Mouse (Mus musculus): ENCODE results near the gene Myl6b. TPM values are rescaled to one million over a fixed set of nuclear protein-coding genes. Genes with fewer than 3 reads are reported as not detected.

The Myl6b gene
- total and polyA plus RNA-seq, 3 experiments = 0.39 to 3.9 (median 2.5) TPM

DNA sequence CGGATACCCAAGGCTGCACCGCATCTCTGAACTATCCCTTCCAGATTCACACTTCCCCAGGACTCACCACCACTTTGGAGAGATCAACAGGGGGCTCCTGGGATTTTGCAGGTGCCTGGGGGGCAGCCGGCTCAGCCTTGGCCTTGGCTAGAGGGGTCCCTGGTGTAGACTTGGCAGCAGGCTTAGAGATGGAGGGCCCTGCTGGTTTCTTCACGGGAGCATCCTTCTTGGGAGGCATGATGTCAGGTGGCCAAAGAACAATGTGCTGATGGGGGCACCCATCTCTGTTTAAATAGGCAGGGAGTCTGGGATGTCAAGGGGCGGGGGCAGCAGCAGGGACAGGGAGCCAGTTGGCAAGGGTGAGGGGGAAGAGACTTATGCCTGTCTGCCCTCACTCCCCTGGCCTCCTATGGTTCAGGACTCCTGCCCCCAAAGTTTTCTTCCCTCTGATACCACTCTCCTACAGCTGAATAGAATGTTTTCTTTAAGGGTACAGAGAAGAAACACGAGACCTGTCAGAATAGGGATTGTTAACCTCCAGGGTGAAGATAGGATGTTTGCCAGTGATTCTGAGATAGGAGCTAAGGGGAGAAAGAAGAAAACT lies 1.2 kb downstream of the Myl6b start:
- Histone ChIP-seq H3K36me3 (replicated peaks in 1 of 2; ENCODE audit: control insufficient read depth in 1 of 2, insufficient read depth in 1 of 2, low read length in 1 of 2) (peaks cover under 1 to 6% of the 10 kb centered on the region in 2 experiments), H3K27me3 (replicated peaks) (no peaks in the 10 kb centered on the region), H3K9ac (ENCODE audit: insufficient read depth, low read depth) (no peak overlapping the region), H3K4me1 (ENCODE audit: control insufficient read depth in 1 of 2, insufficient read depth in 2 of 2) (peaks cover 4 to 34% of the 10 kb centered on the region in 2 experiments; a peak in 3 of 4 replicates), H3K27ac (ENCODE audit: insufficient read depth, low read depth) (no peak overlapping the region), H3K9me3 (replicated peaks; ENCODE audit: low read length) (no peaks in the 10 kb centered on the region), H3K4me2 (ENCODE audit: insufficient read depth, low read depth, poor library complexity, severe bottlenecking) (no peak overlapping the region), H3K4me3 (replicated peaks in 1 of 3; ENCODE audit: low read depth in 2 of 3, low read length in 2 of 3, poor library complexity in 1 of 3) (no peak overlapping the region), H3K79me2 (replicated peaks; ENCODE audit: control insufficient read depth, extremely low read depth, insufficient read depth, poor library complexity, severe bottlenecking) (peaks cover 12% of the 10 kb centered on the region)
- DNase-seq (ENCODE audit: extremely low read depth) = no peak
- dilution Hi-C loops (cut with MboI; ENCODE audit: extremely low pct_ligation_motif_present, extremely low pct_unique_long_range_greater_than_20kb, low sequenced_read_pairs) = no loop called here
- in situ Hi-C loops (cut with MboI; ENCODE audit: low pct_ligation_motif_present, low pct_unique_long_range_greater_than_20kb, low sequenced_read_pairs) = no loop called here
- no peak for TF ChIP-seq HCFC1 (IDR thresholded peaks at IDR 0.05; ENCODE audit: low read depth, low read length)
- no peak for TF ChIP-seq EP300 (IDR thresholded peaks at IDR 0.05; ENCODE audit: low read length)
- no peak for TF ChIP-seq MXI1 (IDR thresholded peaks at IDR 0.05; ENCODE audit: low read depth, low read length)
- no peak for TF ChIP-seq BHLHE40 (IDR thresholded peaks at IDR 0.05; ENCODE audit: low read depth, low read length)
- no peak for TF ChIP-seq E2F4 (IDR thresholded peaks at IDR 0.05; ENCODE audit: insufficient replicate concordance, low read depth, low read length)

GRCm38 (mm10) chr10:128496509-128497077 lies 1.9 kb downstream of the Myl6b start:
- Histone ChIP-seq H3K9ac (ENCODE audit: insufficient read depth, low read depth) (no peak overlapping the region), H3K36me3 (replicated peaks in 1 of 2; ENCODE audit: control insufficient read depth in 1 of 2, insufficient read depth in 1 of 2, low read length in 1 of 2) (peaks cover 7 to 12% of the 10 kb centered on the region in 2 experiments), H3K4me2 (ENCODE audit: insufficient read depth, low read depth, poor library complexity, severe bottlenecking) (no peak overlapping the region), H3K79me2 (replicated peaks; ENCODE audit: control insufficient read depth, extremely low read depth, insufficient read depth, poor library complexity, severe bottlenecking) (peaks cover 15% of the 10 kb centered on the region), H3K27me3 (replicated peaks) (no peaks in the 10 kb centered on the region), H3K27ac (ENCODE audit: insufficient read depth, low read depth) (no peak overlapping the region), H3K4me3 (replicated peaks in 1 of 3; ENCODE audit: low read depth in 2 of 3, low read length in 2 of 3, poor library complexity in 1 of 3) (no peak overlapping the region), H3K4me1 (ENCODE audit: control insufficient read depth in 1 of 2, insufficient read depth in 2 of 2) (peaks cover 11 to 40% of the 10 kb centered on the region in 2 experiments; a peak in 3 of 4 replicates), H3K9me3 (replicated peaks; ENCODE audit: low read length) (no peaks in the 10 kb centered on the region)
- in situ Hi-C loops (cut with MboI; ENCODE audit: low pct_ligation_motif_present, low pct_unique_long_range_greater_than_20kb, low sequenced_read_pairs) = no loop called here
- dilution Hi-C loops (cut with MboI; ENCODE audit: extremely low pct_ligation_motif_present, extremely low pct_unique_long_range_greater_than_20kb, low sequenced_read_pairs) = no loop called here
- DNase-seq (ENCODE audit: extremely low read depth) = no peak
- TF ChIP-seq CHD2 (IDR thresholded peaks at IDR 0.05; ENCODE audit: low read length) (no peak), NELFE (IDR thresholded peaks at IDR 0.05; ENCODE audit: low read depth, low read length) (no peak), UBTF (IDR thresholded peaks at IDR 0.05; ENCODE audit: low read depth, low read length) (no peak), JUN (IDR thresholded peaks at IDR 0.05; ENCODE audit: insufficient read depth, low read depth, low read length) (no peak), CTCF (conservative IDR thresholded peaks at IDR 0.05 in 1 of 2, IDR thresholded peaks at IDR 0.05 in 1 of 2; ENCODE audit: low read depth in 2 of 2, low read length in 2 of 2) (no peak), EP300 (IDR thresholded peaks at IDR 0.05; ENCODE audit: low read length) (no peak), BHLHE40 (IDR thresholded peaks at IDR 0.05; ENCODE audit: low read depth, low read length) (no peak), MAFK (IDR thresholded peaks at IDR 0.05; ENCODE audit: insufficient replicate concordance, low read length) (no peak), E2F4 (IDR thresholded peaks at IDR 0.05; ENCODE audit: insufficient replicate concordance, low read depth, low read length) (no peak), HCFC1 (IDR thresholded peaks at IDR 0.05; ENCODE audit: low read depth, low read length) (no peak)

DNA sequence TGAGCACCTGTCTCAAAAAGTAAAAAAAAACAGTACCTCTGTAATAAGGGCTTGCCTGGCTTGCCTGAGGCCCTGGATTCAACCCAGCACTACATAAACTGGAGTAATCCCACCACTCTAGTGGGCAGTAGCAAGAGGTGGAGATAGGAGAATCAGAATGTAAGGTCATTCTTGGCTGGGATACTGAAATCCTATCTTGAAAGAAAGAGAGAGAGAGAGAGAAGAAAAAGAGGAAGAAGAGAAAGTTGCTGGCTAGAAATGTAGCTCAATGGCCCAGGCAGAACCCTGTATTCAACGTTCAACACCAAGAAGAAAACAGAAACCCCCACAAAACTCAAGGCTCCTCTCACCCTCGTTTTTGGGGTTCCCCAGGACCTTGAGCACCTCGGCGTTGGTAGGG lies 2.6 kb downstream of the Myl6b start:
- Histone ChIP-seq H3K4me3 (replicated peaks in 1 of 3; ENCODE audit: low read depth in 2 of 3, low read length in 2 of 3, poor library complexity in 1 of 3) (no peak overlapping the region), H3K4me2 (ENCODE audit: insufficient read depth, low read depth, poor library complexity, severe bottlenecking) (no peak overlapping the region), H3K36me3 (replicated peaks in 1 of 2; ENCODE audit: control insufficient read depth in 1 of 2, insufficient read depth in 1 of 2, low read length in 1 of 2) (peaks cover 14 to 19% of the 10 kb centered on the region in 2 experiments), H3K27me3 (replicated peaks) (no peaks in the 10 kb centered on the region), H3K27ac (ENCODE audit: insufficient read depth, low read depth) (no peak overlapping the region), H3K9me3 (replicated peaks; ENCODE audit: low read length) (no peaks in the 10 kb centered on the region), H3K79me2 (replicated peaks; ENCODE audit: control insufficient read depth, extremely low read depth, insufficient read depth, poor library complexity, severe bottlenecking) (peaks cover 20% of the 10 kb centered on the region), H3K4me1 (ENCODE audit: control insufficient read depth in 1 of 2, insufficient read depth in 2 of 2) (peaks cover 12 to 43% of the 10 kb centered on the region in 2 experiments; a peak in 3 of 4 replicates), H3K9ac (ENCODE audit: insufficient read depth, low read depth) (no peak overlapping the region)
- in situ Hi-C loops (cut with MboI; ENCODE audit: low pct_ligation_motif_present, low pct_unique_long_range_greater_than_20kb, low sequenced_read_pairs) = no loop called here
- no peak for TF ChIP-seq NRF1 (IDR thresholded peaks at IDR 0.05; ENCODE audit: low read depth, low read length)
- TF ChIP-seq ELF1 (IDR thresholded peaks at IDR 0.05; ENCODE audit: low read depth, low read length) = no peak
- dilution Hi-C loops (cut with MboI; ENCODE audit: extremely low pct_ligation_motif_present, extremely low pct_unique_long_range_greater_than_20kb, low sequenced_read_pairs) = no loop called here
- DNase-seq (ENCODE audit: extremely low read depth) = no peak

Measured in CH12.LX (cell line).